In the genomic region with DNA sequence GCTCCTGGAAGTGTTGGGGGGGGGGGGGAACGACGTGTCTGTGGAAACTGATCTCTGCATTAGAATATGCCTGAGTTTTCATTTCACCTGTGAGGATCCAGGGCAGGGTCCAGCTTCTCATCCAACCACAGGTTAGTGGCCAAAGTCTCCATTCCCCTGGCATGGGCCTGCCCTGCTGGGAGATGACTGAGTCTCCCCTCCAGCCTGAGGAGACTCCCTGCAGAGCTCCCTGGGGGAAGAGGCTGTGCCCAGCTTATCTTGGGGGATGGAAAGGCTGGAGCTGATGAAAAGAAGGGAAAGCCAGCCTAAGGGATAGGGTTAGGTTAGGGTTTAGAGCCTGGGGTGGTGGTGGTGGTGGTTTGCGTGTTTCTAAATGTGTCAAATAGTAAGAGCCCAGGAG, we compare ENCODE assay signal across 10 mouse cellular contexts. TPM values are rescaled to one million over a fixed set of nuclear protein-coding genes. Genes with fewer than 3 reads are reported as not detected.
DNase-seq lines count a peak whose midpoint lies in the region; ATAC-seq and TF ChIP-seq lines count a peak whose summit lies in the region.
"Had no signal": no experiment of that assay in that cellular context is flagged by ENCODE, and none has a peak within 500 bp of the region (broad histone marks: within the 10 kb centered on the region; RNA-seq: fewer than 3 reads in every experiment).

No protein-coding gene starts in this region.

- no peaks in the 10 kb centered on the region for H3K27me3 ChIP-seq in lung, embryonic 14.5 days (ENCODE audit: insufficient read depth, low read length)
- H3K27me3 ChIP-seq in hindbrain, embryonic 11.5 days (ENCODE audit: control insufficient read depth, insufficient read depth, low read length), result no peaks in the 10 kb centered on the region
- H3K27me3 ChIP-seq in liver, embryonic 11.5 days (replicated peaks; ENCODE audit: control insufficient read depth, insufficient read depth, low read length), result no peaks in the 10 kb centered on the region
- H3K27me3 ChIP-seq in stomach, postnatal 0 days (ENCODE audit: control insufficient read depth, insufficient read depth, low read length), result no peaks in the 10 kb centered on the region

- H3K9me3 ChIP-seq in lung, embryonic 14.5 days (ENCODE audit: low read depth, low read length), result no peaks in the 10 kb centered on the region
- no peaks in the 10 kb centered on the region for H3K9me3 ChIP-seq in hindbrain, embryonic 11.5 days (ENCODE audit: control insufficient read depth, low read length)
- no peaks in the 10 kb centered on the region for H3K9me3 ChIP-seq in liver, embryonic 11.5 days (ENCODE audit: control insufficient read depth, low read length)
- H3K9me3 ChIP-seq in stomach, postnatal 0 days (ENCODE audit: control insufficient read depth, low read length), result no peaks in the 10 kb centered on the region

- DNase-seq in lung, embryonic 14.5 days, result no peak
- no peak for DNase-seq in lung, adult 18-20 months
- DNase-seq in hindbrain, embryonic 11.5 days (ENCODE audit: low spot score), result no peak
- no peak for DNase-seq in liver, embryonic 11.5 days (ENCODE audit: low spot score)
- DNase-seq in stomach, postnatal 0 days (ENCODE audit: low spot score), result no peak
- no peak for DNase-seq in spleen, postnatal 14 days (ENCODE audit: low spot score in 2 of 2)
- no peak for DNase-seq in embryo, embryonic 10.5 days (ENCODE audit: low spot score)
- no peak for DNase-seq in lung, postnatal 25 days (ENCODE audit: low spot score)

- H3K4me1 ChIP-seq in lung, embryonic 14.5 days (ENCODE audit: insufficient read depth), result peaks cover 13% of the 10 kb centered on the region
- H3K4me1 ChIP-seq in hindbrain, embryonic 11.5 days (replicated peaks; ENCODE audit: control insufficient read depth, insufficient read depth, low read length), result peaks cover 36% of the 10 kb centered on the region
- peaks cover 48% of the 10 kb centered on the region for H3K4me1 ChIP-seq in liver, embryonic 11.5 days (replicated peaks; ENCODE audit: control insufficient read depth, insufficient read depth, low read length)
- H3K4me1 ChIP-seq in stomach, postnatal 0 days (replicated peaks; ENCODE audit: control insufficient read depth, insufficient read depth), result no peaks in the 10 kb centered on the region

- ATAC-seq in lung, embryonic 14.5 days (ENCODE audit: insufficient read depth), result no peak
- ATAC-seq in hindbrain, embryonic 11.5 days (ENCODE audit: low FRiP score), result no peak
- no peak for ATAC-seq in liver, embryonic 11.5 days (replicated peaks; ENCODE audit: low FRiP score)
- no peak for ATAC-seq in stomach, postnatal 0 days (ENCODE audit: low FRiP score, low TSS enrichment)

- no peak overlapping the region for H3K9ac ChIP-seq in lung, embryonic 14.5 days
- H3K9ac ChIP-seq in hindbrain, embryonic 11.5 days (ENCODE audit: low read depth, low read length), result peak overlapping the region; percentile 42; the same call in 1 of the 2 replicates
- H3K9ac ChIP-seq in liver, embryonic 11.5 days (ENCODE audit: low read depth, low read length), result no peak overlapping the region
- H3K9ac ChIP-seq in stomach, postnatal 0 days (ENCODE audit: low read length), result no peak overlapping the region

- no peak for TF ChIP-seq EP300 in stomach, postnatal 0 days (optimal IDR thresholded peaks at IDR 0.05)

- no peaks in the 10 kb centered on the region for H3K36me3 ChIP-seq in lung, embryonic 14.5 days (ENCODE audit: insufficient read depth)
- H3K36me3 ChIP-seq in hindbrain, embryonic 11.5 days (ENCODE audit: control insufficient read depth, insufficient read depth, low read length), result no peaks in the 10 kb centered on the region
- no peaks in the 10 kb centered on the region for H3K36me3 ChIP-seq in liver, embryonic 11.5 days (ENCODE audit: control insufficient read depth, insufficient read depth, low read length)
- H3K36me3 ChIP-seq in stomach, postnatal 0 days (ENCODE audit: control insufficient read depth, insufficient read depth, low read length), result no peaks in the 10 kb centered on the region

- TF ChIP-seq CTCF in lung, embryonic 14.5 days (IDR thresholded peaks at IDR 0.05; ENCODE audit: low read depth), result no peak
- TF ChIP-seq CTCF in stomach, postnatal 0 days (IDR thresholded peaks at IDR 0.05; ENCODE audit: low read depth), result no peak

- H3K4me2 ChIP-seq in lung, embryonic 14.5 days, result 0 out of 2 replicates have a peak overlapping the region, but pooled peaks have one; percentile 4
- H3K4me2 ChIP-seq in hindbrain, embryonic 11.5 days (replicated peaks; ENCODE audit: low read depth, low read length), result 0 out of 2 replicates have a peak overlapping the region, but pooled peaks have one; percentile 11
- peak overlapping the region; percentile 49 for H3K4me2 ChIP-seq in liver, embryonic 11.5 days
- H3K4me2 ChIP-seq in stomach, postnatal 0 days (replicated peaks; ENCODE audit: low read depth), result no peak overlapping the region

- no peak overlapping the region for H3K4me3 ChIP-seq in lung, embryonic 14.5 days (ENCODE audit: low read depth, low read length)
- no peak overlapping the region for H3K4me3 ChIP-seq in hindbrain, embryonic 11.5 days (ENCODE audit: low read depth, low read length)
- peak overlapping the region; percentile 25; the same call in 1 of the 2 replicates for H3K4me3 ChIP-seq in liver, embryonic 11.5 days (ENCODE audit: low read depth, low read length)
- H3K4me3 ChIP-seq in stomach, postnatal 0 days (ENCODE audit: low read depth, low read length), result no peak overlapping the region

- no peak overlapping the region for H3K27ac ChIP-seq in lung, embryonic 14.5 days (ENCODE audit: low read depth)
- H3K27ac ChIP-seq in hindbrain, embryonic 11.5 days (ENCODE audit: low read depth, low read length), result peak overlapping the region; percentile 96
- peak overlapping the region; percentile 76 for H3K27ac ChIP-seq in liver, embryonic 11.5 days (ENCODE audit: low read depth, low read length)
- 0 out of 2 replicates have a peak overlapping the region, but pooled peaks have one; percentile 8 for H3K27ac ChIP-seq in stomach, postnatal 0 days (replicated peaks)
- H3K27ac ChIP-seq: macrophage had no signal

- WGBS in lung, embryonic 14.5 days, result 40% methylated on average over 3 of the region's 3 CpGs
- WGBS in hindbrain, embryonic 11.5 days, result 19% methylated on average over 3 of the region's 3 CpGs
- WGBS in liver, embryonic 11.5 days, result 40% methylated on average over 3 of the region's 3 CpGs
- WGBS in stomach, postnatal 0 days, result 56% methylated on average over 3 of the region's 3 CpGs

RNA-seq across cellular contexts. Expression of gene Palm, which starts 8.5 kb away (rescaled TPM):
- polyA plus RNA-seq in lung, embryonic 14.5 days (2014; fragmentation: Nextera tagmentation; extraction: Ambion mirVana), result 68.1 and 72.4 TPM in 2 replicates
- polyA plus RNA-seq in hindbrain, embryonic 11.5 days (2014; fragmentation: Nextera tagmentation; extraction: Ambion mirVana), result 129 and 132 TPM in 2 replicates
- polyA plus RNA-seq in liver, embryonic 11.5 days (2014; fragmentation: Nextera tagmentation; extraction: Ambion mirVana), result 27.6 and 28.6 TPM in 2 replicates
- 27.8 and 29.1 TPM in 2 replicates for polyA plus RNA-seq in stomach, postnatal 0 days (2015; fragmentation: Nextera tagmentation; extraction: Ambion mirVana)

RNA-seq across cellular contexts. Expression of gene Prss57, which starts 11.1 kb away (rescaled TPM):
- polyA plus RNA-seq in lung, embryonic 14.5 days (2014; fragmentation: Nextera tagmentation; extraction: Ambion mirVana), result 0.11 TPM in 1 of 2 replicates, not detected in the other
- 0.13 TPM in 1 of 2 replicates, not detected in the other for polyA plus RNA-seq in hindbrain, embryonic 11.5 days (2014; fragmentation: Nextera tagmentation; extraction: Ambion mirVana)
- polyA plus RNA-seq in liver, embryonic 11.5 days (2014; fragmentation: Nextera tagmentation; extraction: Ambion mirVana), result 1.5 and 1.7 TPM in 2 replicates
- polyA plus RNA-seq in stomach, postnatal 0 days (2015; fragmentation: Nextera tagmentation; extraction: Ambion mirVana), result 0.04 and 0.15 TPM in 2 replicates
- polyA plus RNA-seq: macrophage; stomach, embryonic 14.5 days had no signal

RNA-seq across cellular contexts. Expression of gene Misp, which starts 19.0 kb away (rescaled TPM):
- polyA plus RNA-seq in lung, embryonic 14.5 days (2014; fragmentation: Nextera tagmentation; extraction: Ambion mirVana), result 5.0 and 6.1 TPM in 2 replicates
- polyA plus RNA-seq in hindbrain, embryonic 11.5 days (2014; fragmentation: Nextera tagmentation; extraction: Ambion mirVana), result 0.59 and 0.69 TPM in 2 replicates
- polyA plus RNA-seq in liver, embryonic 11.5 days (2014; fragmentation: Nextera tagmentation; extraction: Ambion mirVana), result 0.69 and 1.5 TPM in 2 replicates
- polyA plus RNA-seq in stomach, postnatal 0 days (2015; fragmentation: Nextera tagmentation; extraction: Ambion mirVana), result 57.6 and 58.0 TPM in 2 replicates

RNA-seq across cellular contexts. Expression of gene Fstl3, which starts 24.8 kb away (rescaled TPM):
- 12.2 and 12.4 TPM in 2 replicates for polyA plus RNA-seq in lung, embryonic 14.5 days (2014; fragmentation: Nextera tagmentation; extraction: Ambion mirVana)
- polyA plus RNA-seq in hindbrain, embryonic 11.5 days (2014; fragmentation: Nextera tagmentation; extraction: Ambion mirVana), result 1.5 TPM in 2 replicates
- polyA plus RNA-seq in liver, embryonic 11.5 days (2014; fragmentation: Nextera tagmentation; extraction: Ambion mirVana), result 1.8 and 2.6 TPM in 2 replicates
- polyA plus RNA-seq in stomach, postnatal 0 days (2015; fragmentation: Nextera tagmentation; extraction: Ambion mirVana), result 14.1 and 17.6 TPM in 2 replicates

RNA-seq across cellular contexts. Expression of gene Rnf126, which starts 35.1 kb away (rescaled TPM):
- polyA plus RNA-seq in lung, embryonic 14.5 days (2014; fragmentation: Nextera tagmentation; extraction: Ambion mirVana), result 107 and 123 TPM in 2 replicates
- 79.4 and 80.5 TPM in 2 replicates for polyA plus RNA-seq in hindbrain, embryonic 11.5 days (2014; fragmentation: Nextera tagmentation; extraction: Ambion mirVana)
- 105 and 119 TPM in 2 replicates for polyA plus RNA-seq in liver, embryonic 11.5 days (2014; fragmentation: Nextera tagmentation; extraction: Ambion mirVana)
- 60.0 and 68.6 TPM in 2 replicates for polyA plus RNA-seq in stomach, postnatal 0 days (2015; fragmentation: Nextera tagmentation; extraction: Ambion mirVana)
